Mouse (Mus musculus) thymus, postnatal 14 days (tissue): Measurements from ENCODE around the gene Pcyox1.

Source experiments
- DNase-seq: peaks from one replicate; pipeline ENCODE4 v3.0.0; 2021

Pcyox1 gene

GRCm38 (mm10) chr6:86396581-86397256 is at the start of gene Pcyox1:
Pcyox1 (minus strand) TSS chr6:86397154.
- peak; percentile 88 for DNase-seq

GRCm38 (mm10) chr6:86445551-86445950 is 48.6 kb upstream of the Pcyox1 start:
- DNase-seq, result no peak

DNA sequence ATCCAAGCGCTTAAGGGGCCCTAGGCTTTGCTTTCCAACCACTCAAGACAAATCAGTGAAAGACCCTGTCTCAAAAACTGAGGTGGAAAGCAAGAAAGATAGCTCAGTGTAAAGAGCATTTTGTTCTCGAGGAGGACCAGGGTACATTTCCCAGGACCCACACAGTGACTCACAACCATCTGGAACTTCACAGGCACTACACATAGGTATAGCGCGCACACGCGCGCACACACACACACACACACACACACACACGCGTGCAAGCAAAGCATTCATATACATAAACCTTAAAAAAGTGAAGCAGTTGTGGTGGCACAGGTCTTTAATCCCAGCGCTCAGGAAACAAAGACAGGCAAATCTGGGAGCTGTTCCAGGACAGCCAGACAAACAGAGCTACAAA is 44.6 kb upstream of the Pcyox1 start:
- no peak for DNase-seq

- no peak for DNase-seq
Observed at GRCm38 (mm10) chr6:86439531-86439930, 42.6 kb upstream of the Pcyox1 start.

DNA sequence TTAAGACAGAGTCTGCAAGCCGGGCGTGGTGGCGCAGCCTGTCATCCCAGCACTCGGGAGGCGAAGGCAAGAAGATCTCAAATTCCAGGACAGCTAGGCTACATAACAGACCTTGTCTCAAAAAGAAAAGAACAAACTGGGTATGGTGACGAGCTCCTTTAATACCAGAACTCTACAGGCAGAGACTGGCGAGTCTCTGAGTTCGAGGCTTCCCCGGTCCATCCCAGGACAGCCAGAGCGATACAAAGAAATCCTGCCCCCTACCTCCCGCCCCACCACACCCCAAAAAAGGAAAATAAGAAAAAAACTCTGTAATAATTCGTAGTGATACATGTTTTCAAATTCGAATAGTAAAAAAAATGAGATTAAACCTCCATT is 42.2 kb upstream of the Pcyox1 start:
- DNase-seq, result no peak

DNA sequence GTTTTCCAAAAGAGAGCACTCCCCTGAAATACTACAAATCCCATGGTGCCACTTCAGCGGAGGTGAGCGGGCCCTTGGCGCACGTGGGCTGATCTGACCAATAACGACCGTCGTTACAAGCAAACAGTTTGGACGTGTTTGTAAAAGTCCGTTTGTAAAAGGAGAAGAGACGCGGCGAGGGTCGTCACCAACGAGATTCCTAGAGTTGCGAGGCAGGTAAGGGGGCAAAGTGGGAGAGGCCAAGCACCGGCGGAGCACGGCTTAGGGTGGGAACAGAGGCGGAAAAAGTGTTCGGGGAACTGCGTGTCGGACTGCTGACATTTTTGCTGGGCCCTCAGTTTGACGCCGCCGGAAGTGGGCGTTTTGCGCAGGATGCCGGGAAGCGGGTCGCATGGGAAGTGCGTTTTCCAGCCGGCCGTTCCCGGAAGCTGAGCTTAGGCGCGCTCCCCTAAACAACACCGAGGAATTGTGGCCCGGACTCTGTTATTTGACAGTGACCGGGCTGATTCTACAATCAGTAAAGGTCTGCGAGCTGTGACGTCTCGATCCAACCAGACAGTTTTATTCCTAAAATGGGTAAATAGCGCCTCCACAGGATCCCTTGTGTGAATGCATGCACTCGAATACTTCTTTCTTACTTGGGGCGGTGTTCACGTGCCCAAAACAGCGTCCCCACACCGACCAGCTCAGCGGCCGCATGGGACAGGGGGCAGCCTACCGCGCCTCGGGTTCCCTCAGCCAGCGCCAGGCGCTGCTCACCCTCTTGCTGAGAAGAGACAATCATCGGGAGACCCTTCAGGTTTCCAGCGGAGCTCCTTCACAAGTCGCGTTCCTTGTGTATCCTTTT is 41.5 kb upstream of the Pcyox1 start, which contains the start of gene C87436:
Gene C87436, plus strand, starts transcription at position 103 of the 847 bp plus-strand sequence.
- peak; percentile 92 for DNase-seq

- DNase-seq, result peak; percentile 68
Observed at GRCm38 (mm10) chr6:86437711-86438110, 40.8 kb upstream of the Pcyox1 start.

DNA sequence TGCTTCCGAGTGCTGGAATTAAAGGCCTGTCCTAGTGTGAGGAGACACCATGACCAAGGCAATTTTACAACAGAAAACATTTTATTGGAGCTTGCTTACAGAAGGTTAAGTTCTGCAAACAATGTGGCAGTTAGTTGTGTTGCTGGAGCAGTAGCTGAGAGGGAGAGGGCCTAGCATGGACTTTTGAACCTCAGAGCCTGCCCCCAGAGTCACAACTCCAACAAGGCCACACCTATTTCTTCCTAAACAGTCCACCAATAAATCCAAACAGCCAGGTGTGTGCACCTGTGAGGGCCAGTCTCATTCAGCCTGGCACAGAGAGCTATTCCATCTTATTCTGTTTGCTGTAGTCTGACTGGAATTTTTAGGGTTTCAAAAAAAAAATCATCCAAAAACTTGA is 36.7 kb upstream of the Pcyox1 start:
- DNase-seq, result no peak

DNA sequence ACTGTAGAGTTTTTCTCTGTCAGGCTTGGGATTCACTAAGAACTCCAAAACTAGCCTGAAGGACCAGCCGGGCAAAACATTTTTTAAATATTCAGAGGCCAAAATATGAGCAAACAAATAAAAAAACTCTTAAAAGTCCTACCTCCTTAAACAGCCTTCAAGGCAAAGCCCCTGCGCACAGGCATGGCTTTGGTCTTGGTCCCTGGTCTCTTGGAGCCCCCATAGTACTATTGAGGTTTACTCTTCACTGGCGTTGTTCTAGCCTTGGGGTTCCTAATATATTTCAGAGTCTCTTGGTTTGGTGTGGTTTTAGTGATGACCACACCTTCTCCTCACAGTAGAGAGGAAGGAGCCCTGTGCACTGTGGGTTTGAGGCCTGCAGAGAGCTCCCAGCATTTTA is 34.6 kb upstream of the Pcyox1 start:
- no peak for DNase-seq

DNA sequence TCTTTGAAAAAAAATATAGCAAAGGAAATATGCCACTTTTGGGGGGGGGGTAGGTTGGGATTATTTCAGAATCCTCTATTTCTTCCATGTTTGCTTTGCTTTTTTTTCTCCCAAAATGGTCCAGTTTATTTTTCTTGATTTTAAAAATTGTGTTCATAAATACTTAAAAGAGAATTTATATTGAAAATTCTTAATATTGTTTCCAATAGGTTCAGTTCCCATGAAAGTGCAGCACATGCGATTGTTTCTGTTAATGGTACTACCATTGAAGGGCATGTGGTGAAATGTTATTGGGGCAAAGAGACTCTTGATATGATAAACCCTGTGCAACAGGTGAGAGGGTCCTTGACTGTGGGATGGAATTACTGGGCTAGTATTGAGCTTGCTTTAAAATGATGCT is 29.4 kb upstream of the Pcyox1 start, which contains the start of gene Gm44790:
Gene Gm44790, plus strand, starts transcription at position 301 of the 400 bp plus-strand sequence.
- DNase-seq, result no peak

- no peak for DNase-seq
Observed at GRCm38 (mm10) chr6:86420491-86420890, 23.5 kb upstream of the Pcyox1 start.

DNA sequence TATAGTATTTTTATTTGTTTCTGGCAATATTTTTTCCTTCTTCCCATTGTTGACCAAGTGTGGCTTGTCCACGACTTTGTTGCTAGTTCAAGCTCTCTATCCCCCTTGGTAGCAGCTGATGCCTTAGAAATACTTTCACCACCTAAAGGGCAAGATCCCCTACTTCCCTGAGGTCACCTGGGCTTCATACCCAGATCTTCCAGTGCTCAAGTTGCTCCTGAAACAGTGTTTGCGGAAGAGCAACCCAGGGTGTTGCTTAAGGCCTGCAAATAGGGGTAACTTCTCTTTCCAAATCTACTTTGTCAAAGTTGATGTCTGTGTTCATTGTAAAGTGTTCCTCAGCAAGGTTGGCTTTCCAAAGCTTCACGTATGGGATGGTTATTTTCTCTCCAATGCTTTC is 22.3 kb upstream of the Pcyox1 start:
- DNase-seq, result no peak

- no peak for DNase-seq
Observed at GRCm38 (mm10) chr6:86418711-86419110, 21.8 kb upstream of the Pcyox1 start.

DNA sequence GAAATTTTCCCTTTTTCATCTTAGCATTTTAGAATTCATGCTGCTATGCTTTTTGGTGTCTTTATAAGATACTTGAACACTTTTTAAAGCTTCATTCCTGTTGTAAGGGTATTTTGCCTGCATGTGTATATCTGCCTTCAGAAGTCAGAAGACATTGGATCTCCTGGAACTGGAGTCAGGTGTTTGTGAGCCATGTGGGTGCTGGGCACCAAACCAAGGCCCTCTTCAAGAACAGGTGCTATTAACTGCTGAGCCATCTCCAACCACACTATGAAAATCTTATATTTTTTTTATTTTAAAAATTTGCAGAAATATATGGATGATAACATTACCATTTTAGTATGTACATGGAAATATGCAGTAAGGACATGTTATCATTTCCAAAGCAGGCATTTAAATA is 9.4 kb upstream of the Pcyox1 start:
- DNase-seq, result no peak

GRCm38 (mm10) chr6:86404996-86405395 is 8.0 kb upstream of the Pcyox1 start:
- DNase-seq, result peak; percentile 16

DNA sequence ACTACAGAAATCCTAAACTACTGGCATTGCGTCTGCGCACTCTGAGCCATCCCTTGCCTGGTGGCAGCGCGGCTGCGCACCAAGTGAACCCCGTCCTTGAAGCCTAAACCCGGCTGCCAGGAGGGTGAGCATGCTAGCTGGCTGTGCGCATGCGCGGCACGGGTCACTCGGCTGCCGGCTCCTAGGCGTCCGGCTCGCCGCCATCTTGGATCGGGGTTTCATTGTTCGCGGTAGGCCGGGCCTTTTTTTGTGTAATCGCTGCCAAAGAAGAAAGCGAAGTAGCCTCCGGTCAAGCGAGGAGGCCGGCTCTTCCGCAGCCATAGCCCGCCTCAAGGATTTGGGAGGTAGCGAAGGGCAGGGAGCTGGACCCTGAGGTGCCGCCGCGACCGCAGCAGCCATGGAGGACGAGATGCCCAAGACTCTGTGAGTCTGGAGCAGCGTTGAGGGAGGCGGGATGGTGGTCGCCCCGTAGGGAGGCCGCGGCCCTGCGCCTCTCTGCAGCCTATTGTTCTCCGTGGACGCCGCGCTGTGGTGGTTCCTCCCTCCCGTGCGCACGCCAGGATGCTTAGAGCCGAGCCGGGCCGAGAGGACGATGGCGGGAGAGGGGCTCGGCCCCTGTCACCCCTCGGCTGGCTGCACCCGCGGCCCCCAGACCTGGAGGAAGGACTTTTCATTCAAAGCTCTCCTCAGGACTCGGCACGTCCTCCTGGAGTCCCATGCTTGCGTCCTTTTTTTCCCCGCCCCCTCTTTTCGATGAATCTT is 7.3 kb upstream of the Pcyox1 start, which contains the start of gene Tia1:
Gene Tia1, plus strand, starts transcription at position 120 of the 762 bp plus-strand sequence.
- DNase-seq, result peak; percentile 97

DNA sequence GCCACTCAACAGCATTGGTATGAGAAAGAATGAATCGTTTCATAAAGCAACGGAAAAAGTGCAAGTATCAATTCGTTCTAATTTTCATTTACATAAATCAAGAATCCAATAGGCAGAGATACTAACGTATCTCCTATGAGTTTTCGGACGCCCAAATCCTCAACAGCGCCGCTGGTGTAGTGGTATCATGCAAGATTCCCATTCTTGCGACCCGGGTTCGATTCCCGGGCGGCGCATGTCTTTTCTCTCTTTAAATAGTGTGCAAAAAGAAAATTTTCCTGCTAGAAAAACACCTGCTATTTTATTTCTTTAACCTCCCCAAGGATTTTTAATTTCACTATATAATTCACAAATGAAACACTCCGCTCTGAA is 6.8 kb upstream of the Pcyox1 start:
- DNase-seq, result peak; percentile 85

GRCm38 (mm10) chr6:86402681-86403607 is 6.0 kb upstream of the Pcyox1 start:
- DNase-seq, result no peak

- peak; percentile 90 for DNase-seq
Observed at GRCm38 (mm10) chr6:86400972-86401371, 4.0 kb upstream of the Pcyox1 start.

DNA sequence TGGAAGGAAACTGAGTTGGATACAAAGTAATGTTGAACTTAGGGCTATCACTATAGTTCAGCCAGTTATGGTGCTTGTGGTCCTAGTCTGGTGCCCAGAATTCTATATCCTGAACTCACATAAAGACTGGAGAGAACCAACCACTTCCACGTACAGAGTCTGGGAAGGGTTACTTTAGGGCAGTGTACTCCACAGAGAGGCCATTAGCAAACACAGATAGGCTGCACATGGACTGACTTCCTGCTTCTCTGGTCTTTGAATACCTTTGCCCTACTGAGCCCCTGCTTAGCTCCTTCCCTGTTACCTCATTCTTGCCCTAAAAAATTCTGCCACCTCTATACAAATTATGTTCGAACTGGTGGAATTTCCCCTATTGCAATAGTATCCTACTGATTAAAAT is 3.0 kb upstream of the Pcyox1 start:
- DNase-seq, result no peak

DNA sequence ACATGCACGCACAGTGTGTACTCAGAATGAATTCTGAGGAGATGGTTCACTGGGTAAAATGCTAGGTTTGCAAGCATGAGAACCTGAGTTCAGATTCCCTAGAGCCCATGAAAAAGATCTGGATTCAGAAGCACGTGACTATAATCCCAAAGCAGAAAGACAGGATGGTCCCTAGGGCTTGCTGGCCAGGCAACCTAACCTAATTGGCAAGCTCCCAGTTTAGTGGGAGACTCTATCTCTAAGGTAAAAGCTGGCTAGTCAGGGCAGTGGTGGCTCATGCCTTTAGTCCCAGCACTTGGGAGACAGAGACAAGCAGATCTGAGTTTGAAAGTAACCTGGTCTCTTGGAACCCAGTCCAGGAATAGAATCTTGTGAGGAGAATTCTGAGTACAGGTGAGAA is 2.0 kb upstream of the Pcyox1 start:
- no peak for DNase-seq
